Mouse (Mus musculus) testis, adult 2 months (tissue): ENCODE results near the gene Dusp28.
A peak's percentile ranks its signal among the peaks of the same experiment; 100 is the strongest.

Experiments
- CTCF ChIP-seq: fragments of 200-500 bp; IDR thresholded peaks from 2 replicates; pipeline ENCODE4 v1.5.1; 2012; ENCODE audit warnings: low read depth, mild to moderate bottlenecking, inconsistent platforms, low read length, moderate library complexity; ENCODE audit not compliant: control insufficient read depth, insufficient read depth, insufficient replicate concordance
- POLR2A ChIP-seq: fragments of 200-500 bp; IDR thresholded peaks from 2 replicates; pipeline ENCODE4 v1.6.1; 2012; ENCODE audit warnings: low read depth, mild to moderate bottlenecking, inconsistent platforms, low read length, moderate library complexity; ENCODE audit not compliant: control insufficient read depth

DNA sequence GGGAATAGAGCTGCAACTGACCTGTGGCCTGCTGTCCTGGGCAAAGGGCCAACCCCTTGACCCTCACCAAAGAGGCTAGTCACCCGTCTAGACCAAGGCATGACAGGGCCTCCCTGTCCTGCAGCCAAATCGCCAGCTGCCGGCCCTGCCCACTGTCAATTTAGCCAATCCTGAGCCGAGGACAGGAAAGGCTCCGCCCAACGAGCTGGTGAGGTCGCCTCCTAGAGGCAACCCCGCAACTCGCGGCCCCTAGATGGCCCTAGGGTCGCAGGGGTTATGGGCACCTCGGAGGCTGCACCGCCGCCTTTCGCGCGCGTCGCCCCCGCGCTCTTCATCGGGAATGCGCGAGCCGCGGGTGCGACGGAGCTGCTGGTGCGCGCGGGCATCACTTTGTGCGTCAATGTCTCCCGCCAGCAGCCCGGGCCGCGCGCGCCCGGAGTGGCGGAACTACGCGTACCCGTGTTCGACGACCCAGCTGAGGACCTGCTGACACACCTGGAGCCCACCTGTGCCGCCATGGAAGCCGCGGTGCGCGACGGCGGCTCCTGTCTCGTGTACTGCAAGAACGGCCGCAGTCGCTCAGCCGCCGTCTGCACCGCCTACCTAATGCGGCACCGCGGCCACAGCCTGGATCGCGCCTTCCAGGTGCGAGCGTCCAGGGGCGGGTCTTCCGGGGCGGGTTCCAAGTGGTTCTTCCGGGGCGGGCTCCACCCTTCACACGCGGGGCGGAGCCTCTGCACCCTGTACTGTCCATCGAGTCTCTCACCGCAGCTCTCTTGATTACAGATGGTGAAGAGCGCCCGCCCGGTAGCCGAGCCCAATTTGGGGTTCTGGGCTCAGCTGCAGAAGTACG, at the start of gene Dusp28:
- TF ChIP-seq CTCF (no peak; the same call in 1 of the 2 replicates), POLR2A (peak; percentile 54; the same call in 1 of the 2 replicates)
